Mouse (Mus musculus): Measurements from ENCODE around the gene A330070K13Rik.

DNA sequence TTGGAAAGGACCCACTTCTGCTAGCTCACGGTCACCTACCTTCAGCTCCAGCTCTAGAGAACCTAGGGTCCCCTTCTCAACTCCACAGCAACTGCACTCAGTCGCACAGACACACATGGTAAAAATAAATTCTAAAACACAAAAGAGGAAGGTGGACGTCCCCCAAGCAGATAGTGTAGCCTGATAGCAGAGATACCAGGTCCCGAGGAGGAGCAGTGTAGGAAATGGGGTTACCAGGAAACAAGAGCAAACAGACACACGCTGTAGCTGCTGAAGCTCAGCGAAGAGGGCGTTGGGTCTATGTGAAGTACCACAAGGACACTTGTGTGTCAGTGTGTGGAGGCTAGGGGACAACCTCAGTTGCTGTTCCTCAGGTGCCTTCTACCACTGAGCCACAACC is 39.4 kb downstream of the A330070K13Rik start:
- TF ChIP-seq TAL1 (conservative IDR thresholded peaks at IDR 0.05; ENCODE audit: low read depth, low read length) (no peak), POLR2AphosphoS5 (IDR thresholded peaks at IDR 0.05; ENCODE audit: insufficient replicate concordance, low read depth, low read length) (no peak), CTCF (IDR thresholded peaks at IDR 0.05; ENCODE audit: low read depth, low read length) (no peak)
